10 mouse cellular contexts compared by ENCODE assay signal in genomic region chrX:72992291-72992919, GRCm38 (mm10). TPM values are rescaled to one million over a fixed set of nuclear protein-coding genes. Genes with fewer than 3 reads are reported as not detected.
DNase-seq lines count a peak whose midpoint lies in the region; ATAC-seq and TF ChIP-seq lines count a peak whose summit lies in the region.
"Had no signal": no experiment of that assay in that cellular context is flagged by ENCODE, and none has a peak within 500 bp of the region (broad histone marks: within the 10 kb centered on the region; RNA-seq: fewer than 3 reads in every experiment).

No protein-coding gene starts in this region.

- H3K4me2 ChIP-seq in hindbrain, postnatal 0 days (ENCODE audit: low read depth, low read length): no peak overlapping the region
- no peak overlapping the region for H3K4me2 ChIP-seq in hindbrain, embryonic 16.5 days (ENCODE audit: low read length)
- H3K4me2 ChIP-seq in stomach, postnatal 0 days (replicated peaks; ENCODE audit: low read depth): no peak overlapping the region
- H3K4me2 ChIP-seq in forebrain, embryonic 15.5 days (replicated peaks): no peak overlapping the region
- H3K4me2 ChIP-seq: hindbrain, embryonic 14.5 days had no signal

- H3K27me3 ChIP-seq in hindbrain, postnatal 0 days (ENCODE audit: insufficient read depth, low read length): no peaks in the 10 kb centered on the region
- H3K27me3 ChIP-seq in hindbrain, embryonic 16.5 days (replicated peaks; ENCODE audit: control insufficient read depth, insufficient read depth, low read length): no peaks in the 10 kb centered on the region; the same call in 1 of the 2 replicates
- no peaks in the 10 kb centered on the region for H3K27me3 ChIP-seq in testis, adult 2 months (ENCODE audit: control insufficient read depth, insufficient read depth, low read length)
- H3K27me3 ChIP-seq in stomach, postnatal 0 days (ENCODE audit: control insufficient read depth, insufficient read depth, low read length): no peaks in the 10 kb centered on the region
- H3K27me3 ChIP-seq in forebrain, embryonic 15.5 days: no peaks in the 10 kb centered on the region

- no peak for DNase-seq in hindbrain, postnatal 0 days (ENCODE audit: low spot score)
- no peak for DNase-seq in testis, postnatal 14 days (ENCODE audit: low spot score)
- DNase-seq in brain, embryonic 14.5 days (ENCODE audit: low read depth): peak; percentile 2
- DNase-seq in stomach, postnatal 0 days (ENCODE audit: low spot score): peak; percentile 4
- no peak for DNase-seq in adrenal gland, postnatal 4 days (ENCODE audit: low spot score in 2 of 2)
- DNase-seq: thymus, postnatal 36 days had no signal

- H3K9me3 ChIP-seq in hindbrain, postnatal 0 days (ENCODE audit: low read length): no peaks in the 10 kb centered on the region
- H3K9me3 ChIP-seq in hindbrain, embryonic 16.5 days (ENCODE audit: control insufficient read depth, low read length): no peaks in the 10 kb centered on the region
- no peaks in the 10 kb centered on the region for H3K9me3 ChIP-seq in stomach, postnatal 0 days (ENCODE audit: control insufficient read depth, low read length)
- no peaks in the 10 kb centered on the region for H3K9me3 ChIP-seq in forebrain, embryonic 15.5 days

- ATAC-seq in hindbrain, postnatal 0 days: no peak
- ATAC-seq in hindbrain, embryonic 16.5 days: no peak
- ATAC-seq in stomach, postnatal 0 days (ENCODE audit: low FRiP score, low TSS enrichment): no peak
- ATAC-seq in forebrain, embryonic 15.5 days (replicated peaks): no peak

- H3K27ac ChIP-seq in hindbrain, postnatal 0 days: no peak overlapping the region
- H3K27ac ChIP-seq in hindbrain, embryonic 16.5 days (ENCODE audit: low read depth, low read length): no peak overlapping the region
- H3K27ac ChIP-seq in testis, adult 2 months (ENCODE audit: control insufficient read depth, insufficient read depth, low read depth, low read length): no peak overlapping the region
- H3K27ac ChIP-seq in stomach, postnatal 0 days (replicated peaks): no peak overlapping the region
- no peak overlapping the region for H3K27ac ChIP-seq in forebrain, embryonic 15.5 days (replicated peaks)
- H3K27ac ChIP-seq: hindbrain, embryonic 14.5 days had no signal

- TF ChIP-seq POLR2A in testis, adult 2 months (IDR thresholded peaks at IDR 0.05; ENCODE audit: control insufficient read depth, low read depth, low read length): no peak
- TF ChIP-seq POLR2A in brain, embryonic 14.5 days (IDR thresholded peaks at IDR 0.05; ENCODE audit: borderline replicate concordance, extremely low read depth, insufficient read depth, insufficient read length, poor library complexity, severe bottlenecking): no peak

- TF ChIP-seq EP300 in stomach, postnatal 0 days (optimal IDR thresholded peaks at IDR 0.05): no peak

- H3K4me1 ChIP-seq in hindbrain, postnatal 0 days (ENCODE audit: insufficient read depth, low read length): no peaks in the 10 kb centered on the region
- 0 out of 2 replicates have a peak, but pooled peaks cover 1% of the 10 kb centered on the region for H3K4me1 ChIP-seq in hindbrain, embryonic 16.5 days (ENCODE audit: control insufficient read depth, insufficient read depth, low read depth, low read length)
- H3K4me1 ChIP-seq in testis, adult 2 months (ENCODE audit: control insufficient read depth, insufficient read depth, low read length): peaks cover under 1% of the 10 kb centered on the region
- H3K4me1 ChIP-seq in stomach, postnatal 0 days (replicated peaks; ENCODE audit: control insufficient read depth, insufficient read depth): no peaks in the 10 kb centered on the region
- H3K4me1 ChIP-seq in forebrain, embryonic 15.5 days: peaks cover 2% of the 10 kb centered on the region; the same call in 1 of the 2 replicates

- TF ChIP-seq CTCF in hindbrain, postnatal 0 days (IDR thresholded peaks at IDR 0.05; ENCODE audit: low read depth): peak; percentile 59
- 0 out of 2 replicates have a peak, but pooled peaks have one; percentile 6 for TF ChIP-seq CTCF in testis, adult 2 months (IDR thresholded peaks at IDR 0.05; ENCODE audit: control insufficient read depth, insufficient read depth, insufficient replicate concordance, low read depth, low read length)
- peak; percentile 41; the same call in 1 of the 2 replicates for TF ChIP-seq CTCF in brain, embryonic 14.5 days (IDR thresholded peaks at IDR 0.05; ENCODE audit: borderline replicate concordance, extremely low read depth, insufficient read depth, insufficient read length)
- TF ChIP-seq CTCF in stomach, postnatal 0 days (IDR thresholded peaks at IDR 0.05; ENCODE audit: low read depth): peak; percentile 68

- no peak overlapping the region for H3K4me3 ChIP-seq in hindbrain, postnatal 0 days (ENCODE audit: low read length)
- no peak overlapping the region for H3K4me3 ChIP-seq in hindbrain, embryonic 16.5 days (ENCODE audit: low read length)
- H3K4me3 ChIP-seq in testis, adult 2 months (ENCODE audit: control insufficient read depth, low read depth, low read length): no peak overlapping the region
- H3K4me3 ChIP-seq in stomach, postnatal 0 days (ENCODE audit: low read depth, low read length): no peak overlapping the region
- no peak overlapping the region for H3K4me3 ChIP-seq in forebrain, embryonic 15.5 days

- 55% methylated on average over 5 of the region's 5 CpGs for WGBS in hindbrain, postnatal 0 days
- WGBS in hindbrain, embryonic 16.5 days: 56% methylated on average over 5 of the region's 5 CpGs
- 50% methylated on average over 5 of the region's 5 CpGs for WGBS in stomach, postnatal 0 days
- WGBS in forebrain, embryonic 15.5 days: 62% methylated on average over 5 of the region's 5 CpGs

- H3K36me3 ChIP-seq in hindbrain, postnatal 0 days (ENCODE audit: insufficient read depth, low read length): no peaks in the 10 kb centered on the region
- no peaks in the 10 kb centered on the region for H3K36me3 ChIP-seq in hindbrain, embryonic 16.5 days (ENCODE audit: control insufficient read depth, insufficient read depth, low read length)
- H3K36me3 ChIP-seq in testis, adult 2 months (ENCODE audit: control insufficient read depth, insufficient read depth, low read length): no peaks in the 10 kb centered on the region
- no peaks in the 10 kb centered on the region for H3K36me3 ChIP-seq in stomach, postnatal 0 days (ENCODE audit: control insufficient read depth, insufficient read depth, low read length)
- no peaks in the 10 kb centered on the region for H3K36me3 ChIP-seq in forebrain, embryonic 15.5 days

- no peak overlapping the region for H3K9ac ChIP-seq in hindbrain, postnatal 0 days (replicated peaks; ENCODE audit: low read length)
- H3K9ac ChIP-seq in hindbrain, embryonic 16.5 days (ENCODE audit: low read depth, low read length): no peak overlapping the region
- no peak overlapping the region for H3K9ac ChIP-seq in stomach, postnatal 0 days (ENCODE audit: low read length)
- no peak overlapping the region for H3K9ac ChIP-seq in forebrain, embryonic 15.5 days (replicated peaks)
- H3K9ac ChIP-seq: hindbrain, embryonic 14.5 days had no signal

RNA-seq across cellular contexts. Expression of gene Zfp185, which starts 5.3 kb away (rescaled TPM):
- total RNA-seq in hindbrain, postnatal 0 days (2014; rRNA removed): 0.65 and 1.4 TPM in 2 replicates
- 1.1 and 1.2 TPM in 2 replicates for polyA plus RNA-seq in hindbrain, postnatal 0 days (2015; fragmentation: Nextera tagmentation; extraction: Ambion mirVana)
- 1.3 and 2.0 TPM in 2 replicates for polyA plus RNA-seq in hindbrain, embryonic 16.5 days (2015; fragmentation: Nextera tagmentation; extraction: Ambion mirVana)
- 14.0 and 14.2 TPM in 2 replicates for polyA plus RNA-seq in testis, adult 2 months (2012; rRNA removed)
- 1.2 and 1.5 TPM in 2 replicates for polyA plus RNA-seq in brain, embryonic 14.5 days (2012; rRNA removed)
- 15.4 and 17.3 TPM in 2 replicates for polyA plus RNA-seq in stomach, postnatal 0 days (2015; fragmentation: Nextera tagmentation; extraction: Ambion mirVana)
- polyA plus RNA-seq in forebrain, embryonic 15.5 days (2015; fragmentation: Nextera tagmentation; extraction: Ambion mirVana): 0.68 and 1.2 TPM in 2 replicates
- 1 to 10 TPM; 5.3 to 7.2 TPM for total RNA-seq in adrenal gland, postnatal 4 days (2021)

RNA-seq across cellular contexts. Expression of gene Pnma5, which starts 44.5 kb away (rescaled TPM):
- not detected in 2 replicates for total RNA-seq in hindbrain, postnatal 0 days (2014; rRNA removed)
- 0.23 and 0.33 TPM in 2 replicates for polyA plus RNA-seq in hindbrain, postnatal 0 days (2015; fragmentation: Nextera tagmentation; extraction: Ambion mirVana)
- polyA plus RNA-seq in hindbrain, embryonic 16.5 days (2015; fragmentation: Nextera tagmentation; extraction: Ambion mirVana): 0.16 and 0.43 TPM in 2 replicates
- 1.7 and 2.0 TPM in 2 replicates for polyA plus RNA-seq in testis, adult 2 months (2012; rRNA removed)
- polyA plus RNA-seq in brain, embryonic 14.5 days (2012; rRNA removed): 0.07 and 0.11 TPM in 2 replicates
- polyA plus RNA-seq in stomach, postnatal 0 days (2015; fragmentation: Nextera tagmentation; extraction: Ambion mirVana): 0.04 and 0.11 TPM in 2 replicates
- polyA plus RNA-seq in forebrain, embryonic 15.5 days (2015; fragmentation: Nextera tagmentation; extraction: Ambion mirVana): not detected in 2 replicates
- under 1 TPM in 1 of 2 experiments, not detected in 1; 0.20 TPM for total RNA-seq in adrenal gland, postnatal 4 days (2021)
- polyA plus RNA-seq: hindbrain, embryonic 14.5 days had no signal

Comparison
In these comparisons a context has a peak if more than half of its experiments do, and no peak if none do; other contexts are left out.
1. DNase-seq: peak in brain, embryonic 14.5 days (single experiment) and stomach, postnatal 0 days (single experiment); none in hindbrain, postnatal 0 days (single experiment), testis, postnatal 14 days (single experiment) and adrenal gland, postnatal 4 days (0 of 2).
2. CTCF ChIP-seq: peak in every context shown above with its lines; median percentile 68 in stomach, postnatal 0 days; 59 in hindbrain, postnatal 0 days; 41 in brain, embryonic 14.5 days; 6 in testis, adult 2 months.